Mouse (Mus musculus): Measurements from ENCODE around the gene Hsd17b6. TPM values are rescaled to one million over a fixed set of nuclear protein-coding genes. Genes with fewer than 3 reads are reported as not detected.

Gene Hsd17b6
- polyA plus RNA-seq, 1 experiment from 2014 or later, result not detected

- WGBS (ENCODE audit: missing documents), result 45% methylated on average over 3 of the region's 3 CpGs
- H3K4me3 ChIP-seq (ENCODE audit: inconsistent target), result no peak overlapping the region
- H3K27ac ChIP-seq, result no peak overlapping the region
- H3K36me3 ChIP-seq (ENCODE audit: inconsistent target), result no peaks in the 10 kb centered on the region
- H3K79me2 ChIP-seq (ENCODE audit: inconsistent target), result no peaks in the 10 kb centered on the region
These were observed 33.3 kb downstream of the Hsd17b6 start for GRCm38 (mm10) chr10:127974062-127974461.

- Histone ChIP-seq H3K4me3 (ENCODE audit: inconsistent target) (no peak overlapping the region), H3K36me3 (ENCODE audit: inconsistent target) (no peaks in the 10 kb centered on the region), H3K27ac (no peak overlapping the region), H3K79me2 (ENCODE audit: inconsistent target) (no peaks in the 10 kb centered on the region)
- WGBS (ENCODE audit: missing documents), result 98% methylated on average over 2 of the region's 3 CpGs
These were observed 36.3 kb downstream of the Hsd17b6 start for GRCm38 (mm10) chr10:127971135-127971534.

DNA sequence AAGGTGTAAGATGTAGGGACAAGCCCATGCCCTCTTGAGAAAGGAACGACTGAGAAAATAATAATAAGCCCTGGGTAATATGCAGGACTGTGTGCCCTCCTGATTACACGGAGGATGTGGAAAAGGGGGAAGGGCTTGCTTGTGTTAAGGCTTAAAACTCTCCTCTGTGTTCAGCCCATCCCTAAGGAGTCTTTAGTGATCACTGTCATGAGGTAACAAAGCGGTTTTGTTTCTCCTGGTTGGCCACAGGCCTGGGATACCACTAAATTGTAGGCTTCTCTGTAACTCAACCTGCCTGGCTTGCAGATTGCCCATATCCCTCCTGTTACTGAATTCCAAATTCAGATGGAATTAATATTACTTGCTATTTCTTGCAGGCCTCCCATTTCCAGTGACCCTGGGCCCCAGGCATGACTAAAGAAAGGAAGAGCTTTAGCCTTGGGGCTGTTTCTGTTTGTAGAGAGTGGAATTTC, 37.0 kb downstream of the Hsd17b6 start:
- Histone ChIP-seq H3K36me3 (ENCODE audit: inconsistent target) (no peaks in the 10 kb centered on the region), H3K4me3 (ENCODE audit: inconsistent target) (no peak overlapping the region), H3K27ac (no peak overlapping the region), H3K79me2 (ENCODE audit: inconsistent target) (no peaks in the 10 kb centered on the region)
- WGBS (ENCODE audit: missing documents), result 93% methylated on average over 3 of the region's 3 CpGs

GRCm38 (mm10) chr10:127969820-127970219, 37.6 kb downstream of the Hsd17b6 start:
- Histone ChIP-seq H3K4me3 (ENCODE audit: inconsistent target) (no peak overlapping the region), H3K79me2 (ENCODE audit: inconsistent target) (no peaks in the 10 kb centered on the region), H3K36me3 (ENCODE audit: inconsistent target) (no peaks in the 10 kb centered on the region), H3K27ac (no peak overlapping the region)
- WGBS (ENCODE audit: missing documents), result 91% methylated on average over 4 of the region's 4 CpGs

- H3K27ac ChIP-seq, result no peak overlapping the region
- H3K79me2 ChIP-seq (ENCODE audit: inconsistent target), result no peaks in the 10 kb centered on the region
- H3K4me3 ChIP-seq (ENCODE audit: inconsistent target), result no peak overlapping the region
- H3K36me3 ChIP-seq (ENCODE audit: inconsistent target), result no peaks in the 10 kb centered on the region
- 94% methylated on average over 6 of the region's 6 CpGs for WGBS (ENCODE audit: missing documents)
These were observed 40.9 kb downstream of the Hsd17b6 start for GRCm38 (mm10) chr10:127966506-127966905.

- Histone ChIP-seq H3K36me3 (ENCODE audit: inconsistent target) (no peaks in the 10 kb centered on the region), H3K79me2 (ENCODE audit: inconsistent target) (no peaks in the 10 kb centered on the region), H3K27ac (no peak overlapping the region), H3K4me3 (ENCODE audit: inconsistent target) (no peak overlapping the region)
- 52% methylated on average over 3 of the region's 3 CpGs for WGBS (ENCODE audit: missing documents)
These were observed 43.4 kb downstream of the Hsd17b6 start for GRCm38 (mm10) chr10:127964004-127964403.

- Histone ChIP-seq H3K4me3 (ENCODE audit: inconsistent target) (no peak overlapping the region), H3K36me3 (ENCODE audit: inconsistent target) (no peaks in the 10 kb centered on the region), H3K27ac (no peak overlapping the region), H3K79me2 (ENCODE audit: inconsistent target) (no peaks in the 10 kb centered on the region)
- WGBS (ENCODE audit: missing documents), result 87% methylated on average over 3 of the region's 3 CpGs
These were observed 45.0 kb downstream of the Hsd17b6 start for GRCm38 (mm10) chr10:127962451-127962850.

DNA sequence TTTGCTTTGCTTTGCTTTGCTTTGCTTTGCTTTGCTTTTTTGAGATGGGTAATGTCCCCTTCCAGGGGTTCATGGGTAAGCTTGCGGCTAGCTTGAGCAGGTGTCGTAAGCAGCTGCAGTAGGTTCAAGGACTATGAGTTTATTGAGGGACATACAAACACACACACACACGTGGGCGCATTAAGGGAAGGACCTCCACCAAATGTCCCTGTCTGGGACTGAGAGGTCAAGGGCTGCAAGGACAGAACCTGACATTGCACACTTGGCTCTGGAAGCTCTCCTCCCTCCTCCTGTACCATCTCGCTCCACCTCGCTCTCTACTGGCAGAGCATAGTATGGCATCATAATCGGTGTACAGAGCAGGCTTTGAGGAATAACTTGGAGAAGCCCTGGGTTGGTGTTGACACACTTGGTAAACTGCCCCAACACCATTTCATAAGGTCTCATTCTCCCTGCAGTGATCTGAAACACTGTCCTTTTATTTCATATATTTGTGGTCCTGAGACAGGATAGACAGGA, 48.2 kb downstream of the Hsd17b6 start:
- WGBS (ENCODE audit: missing documents), result 81% methylated on average over 7 of the region's 7 CpGs
- H3K4me3 ChIP-seq (ENCODE audit: inconsistent target), result no peak overlapping the region
- H3K36me3 ChIP-seq (ENCODE audit: inconsistent target), result no peaks in the 10 kb centered on the region
- H3K27ac ChIP-seq, result no peak overlapping the region
- no peaks in the 10 kb centered on the region for H3K79me2 ChIP-seq (ENCODE audit: inconsistent target)

- H3K4me3 ChIP-seq (ENCODE audit: inconsistent target), result no peak overlapping the region
- H3K36me3 ChIP-seq (ENCODE audit: inconsistent target), result no peaks in the 10 kb centered on the region
- H3K79me2 ChIP-seq (ENCODE audit: inconsistent target), result no peaks in the 10 kb centered on the region
- 62% methylated on average over 16 of the region's 16 CpGs for whole genome bisulfite sequencing (ENCODE audit: missing documents)
- no peak overlapping the region for H3K27ac ChIP-seq
These were observed 51.1 kb downstream of the Hsd17b6 start for GRCm38 (mm10) chr10:127956168-127956816.

- Histone ChIP-seq H3K27ac (no peak overlapping the region), H3K36me3 (ENCODE audit: inconsistent target) (no peaks in the 10 kb centered on the region), H3K4me3 (ENCODE audit: inconsistent target) (no peak overlapping the region), H3K79me2 (ENCODE audit: inconsistent target) (no peaks in the 10 kb centered on the region)
- 91% methylated on average over 4 of the region's 4 CpGs for WGBS (ENCODE audit: missing documents)
These were observed 52.4 kb downstream of the Hsd17b6 start for GRCm38 (mm10) chr10:127955034-127955433.

DNA sequence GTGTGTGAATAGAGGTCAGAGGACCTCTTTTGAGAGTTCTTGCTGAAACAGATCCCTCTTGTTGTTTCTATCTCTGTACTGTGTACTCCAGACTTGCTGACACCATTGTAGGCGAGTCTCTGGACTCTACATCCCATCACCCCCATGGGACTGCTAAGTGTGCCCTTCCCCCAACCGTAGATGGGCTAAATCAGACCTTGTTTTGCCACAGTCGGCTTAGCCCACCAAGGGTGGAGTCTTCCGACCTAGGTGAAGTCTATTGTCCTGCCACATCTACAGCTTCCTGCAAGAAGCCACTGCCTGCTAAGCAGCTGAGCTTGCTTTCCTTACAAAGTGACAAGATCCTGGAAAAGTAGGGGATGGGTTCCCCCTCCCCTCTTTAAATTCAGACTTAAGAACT, 55.6 kb downstream of the Hsd17b6 start:
- Histone ChIP-seq H3K27ac (no peak overlapping the region), H3K79me2 (ENCODE audit: inconsistent target) (no peaks in the 10 kb centered on the region), H3K4me3 (ENCODE audit: inconsistent target) (no peak overlapping the region), H3K36me3 (ENCODE audit: inconsistent target) (no peaks in the 10 kb centered on the region)
- WGBS (ENCODE audit: missing documents), result 79% methylated on average over 4 of the region's 4 CpGs

GRCm38 (mm10) chr10:127951390-127951789, 56.0 kb downstream of the Hsd17b6 start:
- WGBS (ENCODE audit: missing documents), result 88% methylated on average over 9 of the region's 9 CpGs
- no peaks in the 10 kb centered on the region for H3K36me3 ChIP-seq (ENCODE audit: inconsistent target)
- H3K79me2 ChIP-seq (ENCODE audit: inconsistent target), result no peaks in the 10 kb centered on the region
- H3K4me3 ChIP-seq (ENCODE audit: inconsistent target), result no peak overlapping the region
- H3K27ac ChIP-seq, result no peak overlapping the region

GRCm38 (mm10) chr10:127949596-127950130, 57.7 kb downstream of the Hsd17b6 start:
- WGBS (ENCODE audit: missing documents), result 94% methylated on average over 4 of the region's 4 CpGs
- Histone ChIP-seq H3K27ac (no peak overlapping the region), H3K79me2 (ENCODE audit: inconsistent target) (no peaks in the 10 kb centered on the region), H3K4me3 (ENCODE audit: inconsistent target) (no peak overlapping the region), H3K36me3 (ENCODE audit: inconsistent target) (no peaks in the 10 kb centered on the region)

DNA sequence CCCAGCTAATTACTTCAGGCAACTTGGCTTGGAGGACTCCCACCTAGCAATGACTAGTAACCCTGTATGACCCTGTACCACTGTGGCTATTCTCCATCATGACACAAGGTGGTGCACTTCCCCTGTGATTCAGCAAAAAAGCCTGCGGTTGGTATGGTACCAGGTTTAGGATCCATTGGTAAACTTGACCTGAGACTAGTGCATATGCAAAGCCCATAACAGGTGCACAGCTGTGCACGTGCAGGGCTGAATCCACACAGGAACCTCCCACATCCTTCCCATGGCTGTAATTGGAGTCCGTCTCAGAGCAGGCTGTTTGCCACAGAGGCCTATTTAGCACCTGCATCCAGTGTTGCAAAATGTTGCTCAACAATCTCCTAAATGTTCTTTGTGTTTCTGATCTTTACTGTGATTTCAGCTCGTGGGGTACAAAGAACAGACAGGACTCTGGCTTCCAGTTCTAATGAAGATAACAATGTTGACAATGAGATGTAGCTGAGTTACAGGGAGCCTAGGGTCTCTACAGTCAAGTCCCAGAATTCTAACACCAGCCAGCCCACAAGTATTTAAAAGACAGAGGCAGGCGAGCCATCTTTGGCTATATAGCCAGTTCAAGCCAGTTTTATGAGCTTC, 61.9 kb downstream of the Hsd17b6 start:
- Histone ChIP-seq H3K4me3 (ENCODE audit: inconsistent target) (no peak overlapping the region), H3K36me3 (ENCODE audit: inconsistent target) (no peaks in the 10 kb centered on the region), H3K27ac (no peak overlapping the region), H3K79me2 (ENCODE audit: inconsistent target) (no peaks in the 10 kb centered on the region)
- WGBS (ENCODE audit: missing documents), result 37% methylated on average over 5 of the region's 5 CpGs
